Mouse (Mus musculus) embryonic facial prominence, embryonic 11.5 days (tissue): ENCODE results near the gene Maml1. TPM values are rescaled to one million over a fixed set of nuclear protein-coding genes. Genes with fewer than 3 reads are reported as not detected.
A peak's percentile ranks its signal among the peaks of the same experiment; 100 is the strongest.

Experiments
- ATAC-seq: fragments of 200-750 bp; cut with Nextera tagmentation; replicated peaks from 2 replicates; pipeline ENCODE4 v1.8.0; 2017; ENCODE audit warnings: low read depth; ENCODE audit not compliant: insufficient number of reproducible peaks, low FRiP score, low TSS enrichment
- DNase-seq: peaks from one replicate; pipeline ENCODE4 v3.0.0-alpha.2; 2015; ENCODE audit warnings: low spot score
- H3K27ac ChIP-seq: fragments of 300-500 bp; sonication (generic); replicated peaks from 2 replicates; pipeline ENCODE4 v1.5.1; 2014; ENCODE audit warnings: mild to moderate bottlenecking, low read depth, low read length, control low read depth
- H3K27me3 ChIP-seq: fragments of 300-500 bp; sonication (generic); 2 replicates; pipeline ENCODE4 v1.6.1; 2014; ENCODE audit warnings: mild to moderate bottlenecking, low read length, moderate library complexity, mixed read lengths; ENCODE audit not compliant: control insufficient read depth, insufficient read depth
- H3K36me3 ChIP-seq: fragments of 300-500 bp; sonication (generic); replicated peaks from 2 replicates; pipeline ENCODE4 v1.6.1; 2014; ENCODE audit warnings: low read depth, mild to moderate bottlenecking, low read length, moderate library complexity, mixed read lengths; ENCODE audit not compliant: control insufficient read depth, insufficient read depth
- H3K4me1 ChIP-seq: fragments of 300-500 bp; sonication (generic); 2 replicates; pipeline ENCODE4 v1.6.1; 2014; ENCODE audit warnings: low read length, mixed read lengths; ENCODE audit not compliant: control insufficient read depth, insufficient read depth
- H3K4me2 ChIP-seq: fragments of 300-500 bp; sonication (generic); 2 replicates; pipeline ENCODE4 v1.6.1; 2014; ENCODE audit warnings: low read depth, mild to moderate bottlenecking, control low read depth, low read length, moderate library complexity
- H3K4me3 ChIP-seq: fragments of 300-500 bp; sonication (generic); 2 replicates; pipeline ENCODE4 v1.5.1; 2014; ENCODE audit warnings: low read depth, low read length, control low read depth
- H3K9ac ChIP-seq: fragments of 300-500 bp; sonication (generic); replicated peaks from 2 replicates; pipeline ENCODE4 v1.6.1; 2014; ENCODE audit warnings: mild to moderate bottlenecking, control low read depth, low read length
- H3K9me3 ChIP-seq: fragments of 300-500 bp; sonication (generic); replicated peaks from 2 replicates; pipeline ENCODE4 v1.6.1; 2016; ENCODE audit warnings: mild to moderate bottlenecking, low read length, inconsistent platforms, mixed read lengths; ENCODE audit not compliant: control insufficient read depth
- WGBS: fragments of 180-500 bp; shearing (Covaris S2); extraction: QIAGEN DNeasy Blood & Tissue Kit; methylation state at CpG from one replicate; pipeline ENCODE4 v1.1.7; 2014; 5-methylcytosine and 5-hydroxymethylcytosine counted together
- polyA plus RNA-seq: library from polyadenylated mRNA; unstranded; fragments of >200 nt; fragmentation: Nextera tagmentation; extraction: Ambion mirVana; gene quantifications from 2 replicates; pipeline ENCODE4 v1.2.1, GENCODE M21; 2014

Gene Maml1
- polyA plus RNA-seq, 1 experiment from 2014 or later = 11.9 TPM

DNA sequence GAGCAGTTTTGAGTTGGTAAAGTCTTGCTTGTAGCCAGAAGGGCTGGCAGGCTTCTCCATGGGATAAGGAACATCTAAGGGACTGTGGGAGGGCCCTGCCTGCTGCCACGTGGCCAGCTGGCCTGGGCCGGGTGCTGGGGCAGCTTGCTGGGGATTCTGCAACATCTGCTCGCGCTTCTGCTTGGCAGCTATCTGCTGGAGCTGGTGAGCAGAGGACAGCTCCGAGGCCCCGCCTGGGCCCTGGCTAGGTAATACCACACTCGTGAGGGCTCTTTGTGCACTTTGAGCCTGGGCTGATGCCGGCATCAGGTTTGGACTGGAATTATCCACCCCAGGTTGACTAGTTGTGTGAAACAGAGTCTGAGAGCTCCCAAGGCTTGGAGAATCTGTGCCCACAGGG, 26.2 kb downstream of the Maml1 start:
- 87% methylated on average over 8 of the region's 8 CpGs for WGBS
- Histone ChIP-seq H3K36me3 (peaks cover 11% of the 10 kb centered on the region), H3K9me3 (no peaks in the 10 kb centered on the region)

GRCm38 (mm10) chr11:50263198-50263597, 28.9 kb downstream of the Maml1 start:
- no peaks in the 10 kb centered on the region for H3K4me1 ChIP-seq
- no peaks in the 10 kb centered on the region for H3K27me3 ChIP-seq
- H3K9ac ChIP-seq = no peak overlapping the region
- H3K4me2 ChIP-seq = no peak overlapping the region
- H3K36me3 ChIP-seq = peaks cover 17% of the 10 kb centered on the region
- H3K4me3 ChIP-seq = no peak overlapping the region
- ATAC-seq (no peak), DNase-seq (no peak)
- 97% methylated on average over 3 of the region's 3 CpGs for WGBS
- no peak overlapping the region for H3K27ac ChIP-seq
- H3K9me3 ChIP-seq = no peaks in the 10 kb centered on the region

More for the DNA sequence above, 26.2 kb downstream of the Maml1 start:
- H3K27ac ChIP-seq = no peak overlapping the region
- H3K27me3 ChIP-seq = no peaks in the 10 kb centered on the region
- H3K4me1 ChIP-seq = no peaks in the 10 kb centered on the region
- H3K4me2 ChIP-seq = no peak overlapping the region
- ATAC-seq (no peak), DNase-seq (no peak)
- H3K9ac ChIP-seq = no peak overlapping the region
- H3K4me3 ChIP-seq = no peak overlapping the region

GRCm38 (mm10) chr11:50262020-50262419, 30.1 kb downstream of the Maml1 start:
- Histone ChIP-seq H3K27me3 (no peaks in the 10 kb centered on the region), H3K9ac (no peak overlapping the region), H3K4me2 (no peak overlapping the region), H3K9me3 (no peaks in the 10 kb centered on the region), H3K36me3 (peaks cover 23% of the 10 kb centered on the region), H3K4me3 (no peak overlapping the region), H3K4me1 (no peaks in the 10 kb centered on the region), H3K27ac (no peak overlapping the region)
- DNase-seq (no peak), ATAC-seq (no peak)
- WGBS = 92% methylated on average over 4 of the region's 4 CpGs

GRCm38 (mm10) chr11:50258310-50258709, 33.8 kb downstream of the Maml1 start:
- 91% methylated on average over 7 of the region's 7 CpGs for WGBS
- Histone ChIP-seq H3K9ac (no peak overlapping the region), H3K4me2 (no peak overlapping the region), H3K9me3 (no peaks in the 10 kb centered on the region), H3K27ac (no peak overlapping the region), H3K27me3 (no peaks in the 10 kb centered on the region), H3K4me1 (no peaks in the 10 kb centered on the region; the same call in 1 of the 2 replicates), H3K36me3 (peaks cover 20% of the 10 kb centered on the region), H3K4me3 (no peak overlapping the region)
- no peak for DNase-seq
- ATAC-seq = no peak

DNA sequence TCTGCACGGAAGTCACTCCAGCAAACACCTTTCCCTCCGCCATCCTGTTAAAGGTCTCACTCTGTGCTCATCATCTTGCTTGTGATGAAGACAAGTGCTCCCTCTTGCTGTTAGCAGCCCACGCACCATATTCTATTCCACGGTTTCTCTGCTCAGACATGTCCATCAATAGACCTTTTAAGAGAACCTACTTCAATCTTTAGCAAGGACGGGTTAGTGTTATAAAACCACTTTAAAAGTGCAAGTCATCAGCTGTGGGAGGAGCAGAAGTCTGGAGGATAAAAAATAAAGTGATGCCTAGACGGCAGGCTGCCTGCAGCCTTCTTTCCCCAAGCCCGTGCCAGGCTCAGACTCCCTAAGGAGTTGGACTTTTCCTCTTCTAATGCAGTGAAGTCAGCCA, 35.5 kb downstream of the Maml1 start:
- Histone ChIP-seq H3K9me3 (no peaks in the 10 kb centered on the region), H3K4me1 (peaks cover 3% of the 10 kb centered on the region), H3K27ac (no peak overlapping the region), H3K4me2 (no peak overlapping the region), H3K36me3 (peaks cover 12% of the 10 kb centered on the region), H3K9ac (no peak overlapping the region), H3K4me3 (no peak overlapping the region), H3K27me3 (no peaks in the 10 kb centered on the region)
- WGBS = 88% methylated on average over 7 of the region's 7 CpGs
- ATAC-seq = no peak
- DNase-seq = no peak

GRCm38 (mm10) chr11:50254010-50254580, 38.0 kb downstream of the Maml1 start:
- no peak overlapping the region for H3K9ac ChIP-seq
- ATAC-seq (no peak), DNase-seq (no peak)
- H3K27ac ChIP-seq = no peak overlapping the region
- WGBS = 88% methylated on average over 12 of the region's 12 CpGs
- no peaks in the 10 kb centered on the region for H3K9me3 ChIP-seq
- no peak overlapping the region for H3K4me3 ChIP-seq
- no peaks in the 10 kb centered on the region for H3K27me3 ChIP-seq
- H3K4me2 ChIP-seq = no peak overlapping the region
- peaks cover 3% of the 10 kb centered on the region for H3K4me1 ChIP-seq
- H3K36me3 ChIP-seq = peaks cover 9% of the 10 kb centered on the region

GRCm38 (mm10) chr11:50253393-50253792, 38.7 kb downstream of the Maml1 start:
- WGBS = 63% methylated on average over 1 of the region's 1 CpGs
- H3K27ac ChIP-seq = no peak overlapping the region; the same call in 1 of the 2 replicates
- peaks cover 7% of the 10 kb centered on the region for H3K36me3 ChIP-seq
- ATAC-seq (no peak), DNase-seq (no peak)
- no peaks in the 10 kb centered on the region for H3K27me3 ChIP-seq
- peaks cover 3% of the 10 kb centered on the region for H3K4me1 ChIP-seq
- no peaks in the 10 kb centered on the region for H3K9me3 ChIP-seq
- no peak overlapping the region for H3K4me3 ChIP-seq
- H3K9ac ChIP-seq = no peak overlapping the region
- no peak overlapping the region for H3K4me2 ChIP-seq

GRCm38 (mm10) chr11:50252684-50253265, 39.3 kb downstream of the Maml1 start:
- H3K4me2 ChIP-seq = no peak overlapping the region
- peaks cover 2% of the 10 kb centered on the region for H3K36me3 ChIP-seq
- peaks cover 3% of the 10 kb centered on the region for H3K4me1 ChIP-seq
- 58% methylated on average over 11 of the region's 11 CpGs for whole genome bisulfite sequencing
- no peaks in the 10 kb centered on the region for H3K27me3 ChIP-seq
- no peaks in the 10 kb centered on the region for H3K9me3 ChIP-seq
- H3K4me3 ChIP-seq = no peak overlapping the region
- peak; percentile 29 for DNase-seq
- peak overlapping the region; percentile 13 for H3K9ac ChIP-seq
- 0 out of 2 replicates have a peak, but pooled peaks have one; percentile 35 for ATAC-seq
- no peak overlapping the region; the same call in 1 of the 2 replicates for H3K27ac ChIP-seq
